24 mouse cellular contexts compared by ENCODE assay signal in the genomic region with DNA sequence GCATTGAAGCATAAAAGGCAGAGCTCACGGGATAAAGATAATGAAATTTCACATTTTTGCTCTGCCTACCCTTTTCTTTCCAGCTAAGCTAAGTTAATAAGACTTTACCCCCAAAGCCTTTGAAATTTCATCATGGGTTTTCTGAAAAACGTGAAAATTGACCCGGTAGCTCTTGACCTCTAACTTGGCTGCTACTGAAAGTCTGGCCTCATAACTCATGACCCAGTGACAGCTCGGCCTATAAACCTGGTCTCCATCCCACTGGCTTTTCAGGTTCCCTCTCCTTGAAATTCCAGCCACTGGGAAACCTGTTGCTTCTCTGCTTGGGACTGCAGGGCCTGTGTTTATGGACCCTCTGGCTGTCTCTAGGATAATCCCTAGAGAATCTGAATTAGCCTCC.
A peak's percentile ranks its signal among the peaks of the same experiment; 100 is the strongest.
DNase-seq lines count a peak whose midpoint lies in the region; ATAC-seq and TF ChIP-seq lines count a peak whose summit lies in the region.
"Had no signal": no experiment of that assay in that cellular context is flagged by ENCODE, and none has a peak within 500 bp of the region (broad histone marks: within the 10 kb centered on the region; RNA-seq: fewer than 3 reads in every experiment).

No protein-coding gene starts in this region.

- no peaks in the 10 kb centered on the region for H3K4me1 ChIP-seq in limb, embryonic 11.5 days (ENCODE audit: control insufficient read depth, insufficient read depth, low read length)
- H3K4me1 ChIP-seq in limb, embryonic 10.5 days, result peaks cover 10% of the 10 kb centered on the region
- no peaks in the 10 kb centered on the region for H3K4me1 ChIP-seq in midbrain, postnatal 0 days (ENCODE audit: insufficient read depth, low read length)
- H3K4me1 ChIP-seq: forebrain, embryonic 13.5 days; heart, embryonic 12.5 days; heart, embryonic 15.5 days; hindbrain, embryonic 15.5 days had no signal

- ATAC-seq in limb, embryonic 11.5 days (ENCODE audit: insufficient number of reproducible peaks, low FRiP score, low TSS enrichment, low read depth), result 0 out of 2 replicates have a peak, but pooled peaks have one; percentile 21
- ATAC-seq in midbrain, postnatal 0 days (ENCODE audit: low FRiP score), result no peak
- ATAC-seq: CD4-positive, CD25-positive, alpha-beta regulatory T cell, adult 4 months; forebrain, embryonic 13.5 days; forebrain, embryonic 16.5 days had no signal

- 29% methylated on average over 4 of the region's 4 CpGs for WGBS in limb, embryonic 11.5 days
- 39% methylated on average over 4 of the region's 4 CpGs for WGBS in limb, embryonic 10.5 days
- WGBS in midbrain, postnatal 0 days, result 61% methylated on average over 4 of the region's 4 CpGs

- no peaks in the 10 kb centered on the region for H3K36me3 ChIP-seq in limb, embryonic 11.5 days (ENCODE audit: control insufficient read depth, insufficient read depth, low read length)
- H3K36me3 ChIP-seq in limb, embryonic 10.5 days, result no peaks in the 10 kb centered on the region
- H3K36me3 ChIP-seq in midbrain, postnatal 0 days (ENCODE audit: insufficient read depth, low read length), result no peaks in the 10 kb centered on the region
- H3K36me3 ChIP-seq: forebrain, embryonic 10.5 days; heart, embryonic 12.5 days; heart, embryonic 15.5 days; hindbrain, embryonic 15.5 days had no signal

- no peaks in the 10 kb centered on the region for H3K27me3 ChIP-seq in limb, embryonic 11.5 days (ENCODE audit: control insufficient read depth, insufficient read depth, low read length)
- 0 out of 2 replicates have a peak, but pooled peaks cover 5% of the 10 kb centered on the region for H3K27me3 ChIP-seq in limb, embryonic 10.5 days (ENCODE audit: low read depth, poor library complexity, severe bottlenecking)
- H3K27me3 ChIP-seq in midbrain, postnatal 0 days (ENCODE audit: insufficient read depth, low read length), result no peaks in the 10 kb centered on the region
- H3K27me3 ChIP-seq: forebrain, embryonic 13.5 days; heart, embryonic 12.5 days; heart, embryonic 15.5 days; hindbrain, embryonic 15.5 days had no signal

- TF ChIP-seq CTCF in midbrain, postnatal 0 days (IDR thresholded peaks at IDR 0.05), result no peak

- no peak overlapping the region for H3K4me3 ChIP-seq in limb, embryonic 11.5 days (ENCODE audit: low read depth, low read length)
- H3K4me3 ChIP-seq in limb, embryonic 10.5 days, result no peak overlapping the region
- H3K4me3 ChIP-seq in midbrain, postnatal 0 days (ENCODE audit: low read depth, low read length), result no peak overlapping the region
- H3K4me3 ChIP-seq: forebrain, embryonic 10.5 days; forebrain, embryonic 13.5 days; heart, embryonic 12.5 days; heart, embryonic 15.5 days; hindbrain, embryonic 15.5 days had no signal

- peak; percentile 34 for DNase-seq in limb, embryonic 11.5 days (ENCODE audit: low spot score)
- DNase-seq in limb, embryonic 10.5 days (ENCODE audit: low spot score), result no peak
- DNase-seq in embryo, embryonic 10.5 days (ENCODE audit: low spot score), result peak; percentile 48
- DNase-seq in embryo, embryonic 11 days, result peak; percentile 38
- DNase-seq in mesoderm, embryonic 11.5 days (ENCODE audit: low read depth, low spot score), result peak; percentile 65
- DNase-seq in urinary bladder, postnatal 10 days (ENCODE audit: low spot score), result no peak
- DNase-seq in midbrain, postnatal 0 days (ENCODE audit: low spot score), result no peak
- DNase-seq: adrenal gland, adult 2 months; adrenal gland, postnatal 14 days; cerebellum, adult 11 months; cerebellum, adult 2 months; cerebellum, adult 9-11 months; cerebellum, postnatal 25 days; gastrocnemius, postnatal 25 days; heart, adult 18-20 months; heart, postnatal 10 days; heart, postnatal 36 days had no signal

- H3K9ac ChIP-seq in limb, embryonic 11.5 days (ENCODE audit: low read length), result no peak overlapping the region
- H3K9ac ChIP-seq in midbrain, postnatal 0 days (replicated peaks; ENCODE audit: low read length, poor library complexity, severe bottlenecking), result no peak overlapping the region
- H3K9ac ChIP-seq: forebrain, embryonic 13.5 days; heart, embryonic 12.5 days; heart, embryonic 15.5 days; hindbrain, embryonic 15.5 days had no signal

- H3K27ac ChIP-seq in limb, embryonic 11.5 days (replicated peaks; ENCODE audit: low read depth, low read length), result no peak overlapping the region
- no peak overlapping the region for H3K27ac ChIP-seq in limb, embryonic 10.5 days
- no peak overlapping the region for H3K27ac ChIP-seq in midbrain, postnatal 0 days (ENCODE audit: low read depth, low read length)
- H3K27ac ChIP-seq: forebrain, embryonic 10.5 days; forebrain, embryonic 13.5 days; heart, embryonic 15.5 days; hindbrain, embryonic 15.5 days had no signal

- H3K9me3 ChIP-seq in limb, embryonic 11.5 days (ENCODE audit: control insufficient read depth, low read length), result no peaks in the 10 kb centered on the region
- H3K9me3 ChIP-seq in limb, embryonic 10.5 days (replicated peaks), result no peaks in the 10 kb centered on the region
- H3K9me3 ChIP-seq in midbrain, postnatal 0 days (ENCODE audit: low read length), result no peaks in the 10 kb centered on the region
- H3K9me3 ChIP-seq: forebrain, embryonic 13.5 days; heart, embryonic 12.5 days; heart, embryonic 15.5 days; hindbrain, embryonic 15.5 days had no signal

- no peak overlapping the region for H3K4me2 ChIP-seq in limb, embryonic 11.5 days (ENCODE audit: low read depth, severe bottlenecking)
- no peak overlapping the region for H3K4me2 ChIP-seq in midbrain, postnatal 0 days (ENCODE audit: low read depth, low read length, poor library complexity, severe bottlenecking)
- H3K4me2 ChIP-seq: forebrain, embryonic 13.5 days; heart, embryonic 12.5 days; heart, embryonic 15.5 days; hindbrain, embryonic 15.5 days had no signal

Comparison
In these comparisons a context has a peak if more than half of its experiments do, and no peak if none do; other contexts are left out.
1. DNase-seq: peak in limb, embryonic 11.5 days (single experiment), embryo, embryonic 10.5 days (single experiment), embryo, embryonic 11 days (single experiment) and mesoderm, embryonic 11.5 days (single experiment); none in limb, embryonic 10.5 days (single experiment), urinary bladder, postnatal 10 days (single experiment) and midbrain, postnatal 0 days (single experiment).